Mouse (Mus musculus) ES-E14 (cell line): ENCODE results near the gene Xpa. TPM values are rescaled to one million over a fixed set of nuclear protein-coding genes. Genes with fewer than 3 reads are reported as not detected.

Experiments used
- DNase-seq: peaks from one replicate; pipeline ENCODE4 v3.0.0-alpha.2; 2013; ENCODE audit warnings: low read depth, low spot score
- H3K27ac ChIP-seq: 2 replicates; pipeline ENCODE4 v1.5.1; 2012; ENCODE audit warnings: low read depth, mild to moderate bottlenecking, low read length, moderate library complexity, mixed read lengths; ENCODE audit not compliant: poor library complexity, insufficient read depth, severe bottlenecking
- H3K36me3 ChIP-seq: 2 replicates; pipeline ENCODE4 v1.6.1; 2012; ENCODE audit warnings: mild to moderate bottlenecking, low read length, moderate library complexity, mixed read lengths; ENCODE audit not compliant: control insufficient read depth, poor library complexity, insufficient read depth, severe bottlenecking
- H3K4me1 ChIP-seq, 2 experiments: fragments of 150-350 bp in 1 of 2; sonication (generic) in 1 of 2; 2 replicates each; pipeline ENCODE4 v1.6.1; 2012; ENCODE audit warnings: low read length in 2 of 2, mild to moderate bottlenecking in 1 of 2, mixed read lengths in 1 of 2; ENCODE audit not compliant: control insufficient read depth in 2 of 2, insufficient read depth in 2 of 2, poor library complexity in 1 of 2
- H3K4me3 ChIP-seq, 2 experiments: fragments of 150-350 bp in 1 of 2; sonication (generic) in 1 of 2; 2 replicates each; pipeline ENCODE4 v1.5.1; 2012; ENCODE audit warnings: low read length in 2 of 2, low read depth in 1 of 2, mild to moderate bottlenecking in 1 of 2, mixed read lengths in 1 of 2; ENCODE audit not compliant: insufficient read depth in 1 of 2, poor library complexity in 1 of 2, severe bottlenecking in 1 of 2
- H3K9ac ChIP-seq: 2 replicates; pipeline ENCODE4 v1.6.1; 2012; ENCODE audit warnings: low read depth, mild to moderate bottlenecking, low read length, mixed read lengths; ENCODE audit not compliant: poor library complexity, insufficient read depth, severe bottlenecking
- H3K9me3 ChIP-seq: fragments of 150-350 bp; sonication (generic); 2 replicates; pipeline ENCODE4 v1.6.1; 2012; ENCODE audit warnings: low read depth, mild to moderate bottlenecking, low read length; ENCODE audit not compliant: control insufficient read depth, insufficient read depth
- CHD2 ChIP-seq: IDR thresholded peaks from 2 replicates; pipeline ENCODE4 v1.6.1; 2014; ENCODE audit warnings: mild to moderate bottlenecking, low read depth, low read length, inconsistent platforms
- HCFC1 ChIP-seq: IDR thresholded peaks from 2 replicates; pipeline ENCODE4 v1.6.1; 2012; ENCODE audit warnings: low read length, inconsistent platforms, borderline replicate concordance; ENCODE audit not compliant: insufficient read depth
- MAFK ChIP-seq: IDR thresholded peaks from 2 replicates; pipeline ENCODE4 v1.6.1; 2014; ENCODE audit warnings: mild to moderate bottlenecking, low read depth, low read length, inconsistent platforms; ENCODE audit not compliant: insufficient read depth
- ZC3H11A ChIP-seq: IDR thresholded peaks from 2 replicates; pipeline ENCODE4 v1.6.1; 2012; ENCODE audit warnings: low read depth, mild to moderate bottlenecking, inconsistent platforms, low read length, borderline replicate concordance
- ZNF384 ChIP-seq: IDR thresholded peaks from 2 replicates; pipeline ENCODE4 v1.6.1; 2012; ENCODE audit warnings: low read depth, low read length, inconsistent platforms
- in situ Hi-C, 2 experiments: fragments of 600-800 bp; cut with MboI; formaldehyde crosslinking; loops; one replicate each; pipeline ENCODE4 v1.15.1; 2025; ENCODE audit warnings: low sequenced_read_pairs in 2 of 2, inconsistent platforms in 1 of 2; ENCODE audit not compliant: unreplicated experiment in 2 of 2
- total RNA-seq: library from RNA; depleted of rRNA; stranded (reverse); fragments of 300-350 nt; gene quantifications from 2 replicates; pipeline ENCODE4 v1.2.3, GENCODE M21; 2012

Gene Xpa
- total RNA-seq, 1 experiment: 10.5 TPM

DNA sequence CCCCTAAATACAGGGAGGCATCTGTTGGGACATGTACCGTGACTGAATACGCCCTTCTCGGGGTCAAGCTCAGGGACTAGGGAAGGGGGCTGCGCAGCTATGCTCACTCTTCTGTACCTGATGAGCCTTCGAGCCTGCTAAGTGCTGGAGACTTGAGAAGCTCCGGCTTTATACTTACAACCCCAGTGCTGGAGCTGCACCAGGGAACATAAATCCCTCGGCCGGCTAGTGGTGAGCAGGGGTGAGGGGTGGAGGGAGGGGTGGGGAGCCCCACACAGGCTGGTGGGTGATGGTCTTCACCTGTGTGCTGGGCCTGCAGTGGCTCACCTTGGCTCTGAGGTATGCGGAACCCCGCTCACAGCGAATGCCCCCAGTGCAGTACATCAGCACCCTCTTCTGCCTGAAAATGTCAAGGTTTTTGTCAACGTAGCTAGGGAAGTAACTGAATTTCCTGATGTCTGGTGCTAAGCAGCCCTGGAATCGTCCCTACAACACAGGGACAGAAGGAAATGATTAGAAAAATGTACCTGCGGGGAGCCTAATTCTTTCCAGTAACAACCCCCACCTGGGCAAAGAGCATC lies 76.5 kb downstream of the Xpa start:
- Histone ChIP-seq H3K27ac (no peak overlapping the region), H3K36me3 (peaks cover 38% of the 10 kb centered on the region), H3K4me1 (no peaks in the 10 kb centered on the region), H3K4me3 (no peak overlapping the region), H3K9ac (no peak overlapping the region), H3K9me3 (no peaks in the 10 kb centered on the region)
- no peak for TF ChIP-seq ZNF384
- TF ChIP-seq ZC3H11A: no peak
- no peak for TF ChIP-seq MAFK
- TF ChIP-seq HCFC1: no peak
- in situ Hi-C loops: no loop called here
- no peak for DNase-seq

DNA sequence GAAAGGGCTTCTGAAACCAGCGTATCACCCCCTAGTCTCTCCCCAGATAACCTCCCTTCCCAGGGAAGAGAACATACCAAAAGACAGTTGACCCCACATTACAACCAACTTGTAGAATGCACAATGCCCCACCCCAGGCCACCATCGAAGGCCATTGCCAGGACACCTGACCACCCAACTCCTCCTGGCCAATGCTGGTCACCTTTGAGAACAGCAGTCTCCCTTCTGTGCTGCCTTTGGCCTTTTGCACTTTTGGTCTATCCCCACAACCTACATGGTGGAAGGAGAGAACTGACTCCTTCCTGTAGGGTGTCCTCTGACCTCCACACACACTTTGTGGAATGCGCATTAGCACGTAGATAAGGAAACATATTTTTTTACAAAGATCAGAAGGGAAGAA lies 78.6 kb downstream of the Xpa start:
- in situ Hi-C loops: no loop called here
- Histone ChIP-seq H3K36me3 (peaks cover 38% of the 10 kb centered on the region), H3K9me3 (no peaks in the 10 kb centered on the region), H3K9ac (no peak overlapping the region), H3K27ac (no peak overlapping the region), H3K4me1 (no peaks in the 10 kb centered on the region), H3K4me3 (no peak overlapping the region)
- no peak for DNase-seq
- TF ChIP-seq MAFK: no peak
- no peak for TF ChIP-seq ZC3H11A
- TF ChIP-seq HCFC1: no peak
- TF ChIP-seq CHD2: no peak

DNA sequence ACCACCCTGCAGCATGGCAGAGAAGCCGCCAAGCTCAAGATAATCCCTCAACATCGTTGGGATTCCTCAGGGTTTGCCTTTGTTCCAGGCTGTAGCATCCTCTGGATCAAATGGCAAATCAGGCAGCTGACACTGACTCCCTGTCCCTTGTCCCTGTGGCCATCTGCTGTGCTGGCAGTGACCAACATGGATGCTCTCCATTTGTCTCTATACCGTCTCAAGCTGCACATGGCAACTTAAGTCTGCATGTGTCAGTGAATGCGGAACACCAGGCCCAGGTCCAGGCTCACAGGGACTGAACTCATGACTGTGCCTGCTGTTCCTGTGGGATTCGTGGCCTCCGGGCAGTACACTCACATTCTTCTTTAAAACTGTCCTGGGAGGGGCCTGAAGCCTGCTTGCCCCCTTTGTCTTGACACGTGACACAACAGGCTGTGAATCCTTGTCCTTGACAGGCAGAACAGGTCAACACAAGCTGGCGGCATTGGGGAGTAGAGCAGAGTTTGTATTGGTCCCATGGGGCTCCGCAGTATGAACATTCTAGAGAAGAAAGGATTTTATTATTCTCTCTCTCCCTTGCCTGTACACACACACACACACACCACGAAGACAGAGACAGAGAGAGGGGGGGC lies 79.5 kb downstream of the Xpa start:
- no peaks in the 10 kb centered on the region for H3K4me1 ChIP-seq
- no peak overlapping the region for H3K9ac ChIP-seq
- no peak for TF ChIP-seq MAFK
- TF ChIP-seq CHD2: no peak
- no peak for TF ChIP-seq ZC3H11A
- H3K27ac ChIP-seq: no peak overlapping the region
- H3K9me3 ChIP-seq: no peaks in the 10 kb centered on the region
- peaks cover 38% of the 10 kb centered on the region for H3K36me3 ChIP-seq
- in situ Hi-C loops: no loop called here
- H3K4me3 ChIP-seq: no peak overlapping the region
- DNase-seq: no peak

DNA sequence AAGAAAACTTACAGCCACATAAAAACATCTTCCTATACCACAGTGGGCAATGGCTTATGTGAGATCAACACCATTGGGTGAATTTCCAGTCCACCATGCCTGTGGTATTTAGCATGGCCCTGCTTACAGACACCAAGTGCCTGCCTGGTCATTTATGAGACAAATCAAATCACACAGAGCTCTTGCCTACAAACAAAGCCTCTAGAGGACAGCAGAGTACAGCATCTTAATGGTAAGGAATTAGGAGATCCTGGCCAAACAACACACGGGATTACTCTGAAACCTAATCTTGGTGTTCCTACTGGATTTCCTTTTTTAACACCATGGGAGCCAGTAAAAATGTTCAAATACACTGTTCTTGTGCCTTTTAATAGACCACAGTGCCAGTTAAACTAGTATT lies 80.8 kb downstream of the Xpa start:
- H3K9me3 ChIP-seq: no peaks in the 10 kb centered on the region
- H3K36me3 ChIP-seq: peaks cover 38% of the 10 kb centered on the region
- no peak for DNase-seq
- H3K4me3 ChIP-seq: no peak overlapping the region
- TF ChIP-seq HCFC1 (no peak), MAFK (no peak), ZC3H11A (no peak), CHD2 (no peak), ZNF384 (no peak)
- in situ Hi-C loops: no loop called here
- no peak overlapping the region for H3K27ac ChIP-seq
- no peaks in the 10 kb centered on the region for H3K4me1 ChIP-seq
- no peak overlapping the region for H3K9ac ChIP-seq

DNA sequence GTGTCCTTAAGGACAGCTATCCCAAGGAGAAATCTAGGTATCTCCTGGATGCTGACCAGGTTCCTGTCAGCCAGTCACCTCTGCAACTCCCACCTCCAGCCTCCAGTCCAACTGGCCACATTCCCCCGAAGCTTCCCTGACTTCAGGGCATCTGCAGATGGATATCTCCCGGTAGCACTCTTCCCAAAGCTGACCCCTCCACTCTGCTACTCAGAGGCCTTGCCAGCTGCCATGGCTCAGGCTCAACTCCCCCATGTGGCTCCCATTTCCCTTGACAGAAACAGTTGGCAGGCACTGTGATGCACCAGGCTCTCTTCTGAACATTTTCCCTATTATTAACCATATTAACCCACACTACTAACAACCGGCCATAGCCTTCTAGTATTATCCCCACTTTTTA lies 84.8 kb downstream of the Xpa start:
- no peak for DNase-seq
- Histone ChIP-seq H3K27ac (no peak overlapping the region), H3K9ac (no peak overlapping the region), H3K9me3 (no peaks in the 10 kb centered on the region), H3K4me1 (no peaks in the 10 kb centered on the region), H3K36me3 (peaks cover 12% of the 10 kb centered on the region), H3K4me3 (no peak overlapping the region)
- in situ Hi-C loops: no loop called here
- no peak for TF ChIP-seq ZC3H11A
- TF ChIP-seq ZNF384: no peak
- TF ChIP-seq MAFK: no peak
- TF ChIP-seq CHD2: no peak
- no peak for TF ChIP-seq HCFC1
